In the genomic region with DNA sequence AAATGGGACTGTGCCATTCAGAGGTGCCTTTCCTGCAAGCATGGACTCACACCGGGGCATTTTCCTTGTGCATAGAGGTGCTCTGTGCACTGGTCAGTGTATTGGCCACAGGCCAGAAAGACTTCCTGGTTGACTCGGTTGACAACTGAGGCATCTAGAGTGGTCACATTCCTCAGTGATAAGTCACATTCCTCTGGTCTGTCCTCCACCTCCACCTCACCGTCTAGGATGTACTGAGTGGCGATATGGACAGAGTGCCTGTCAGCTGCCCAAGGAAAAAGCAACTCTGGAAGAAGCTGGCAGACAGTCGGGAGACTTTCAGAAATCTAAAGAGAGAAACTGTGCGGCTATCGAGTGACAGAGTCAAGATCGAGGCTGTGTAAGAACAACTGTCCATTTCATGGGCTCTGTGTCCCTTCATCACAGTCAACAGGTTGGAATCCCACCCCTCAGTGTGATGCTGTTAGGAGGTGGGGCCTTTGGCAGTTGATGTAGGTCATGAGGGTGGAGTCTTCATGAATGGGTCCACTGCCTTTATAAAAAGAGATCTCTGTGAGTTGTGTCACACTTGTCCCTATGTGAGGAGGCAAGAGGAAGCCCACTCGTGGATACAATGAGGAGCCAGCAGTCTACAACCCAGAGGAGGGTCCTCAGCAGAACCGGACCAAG, we compare ENCODE assay signal across 8 mouse cellular contexts. TPM values are rescaled to one million over a fixed set of nuclear protein-coding genes. Genes with fewer than 3 reads are reported as not detected.
DNase-seq lines count a peak whose midpoint lies in the region; ATAC-seq lines count a peak whose summit lies in the region.

A gene (plus strand): TSS at position 564 of the 669 bp plus-strand sequence.

- peak; percentile 81 for DNase-seq in urinary bladder, postnatal 14 days (ENCODE audit: low spot score)
- no peak for DNase-seq in urinary bladder, postnatal 4 days (ENCODE audit: low spot score in 2 of 2)
- peak; percentile 49 to 59 for DNase-seq in kidney, postnatal 36 days
- no peak for DNase-seq in embryo, embryonic 11 days
- no peak for DNase-seq in frontal cortex, postnatal 10 days (ENCODE audit: low spot score in 2 of 2)

- H3K4me2 ChIP-seq in heart, embryonic 14.5 days (ENCODE audit: low read length): peak within 1 kb of the TSS; percentile 66
- peak within 1 kb of the TSS; percentile 42 for H3K4me2 ChIP-seq in lung, embryonic 16.5 days (ENCODE audit: low read depth, low read length)
- peak within 1 kb of the TSS; percentile 21 for H3K4me2 ChIP-seq in stomach, embryonic 14.5 days (replicated peaks; ENCODE audit: low read depth, low read length)

- no peaks in the 10 kb centered on the region for H3K36me3 ChIP-seq in heart, embryonic 14.5 days (ENCODE audit: control insufficient read depth, insufficient read depth, low read length)
- no peaks in the 10 kb centered on the region for H3K36me3 ChIP-seq in lung, embryonic 16.5 days (ENCODE audit: control insufficient read depth, insufficient read depth, low read length)
- H3K36me3 ChIP-seq in stomach, embryonic 14.5 days (ENCODE audit: control insufficient read depth, insufficient read depth, low read length): no peaks in the 10 kb centered on the region

- 13% methylated on average over 10 of the region's 10 CpGs for WGBS in heart, embryonic 14.5 days
- 29% methylated on average over 10 of the region's 10 CpGs for WGBS in lung, embryonic 16.5 days
- 49% methylated on average over 10 of the region's 10 CpGs for WGBS in stomach, embryonic 14.5 days

- H3K4me3 ChIP-seq in heart, embryonic 14.5 days (ENCODE audit: control insufficient read depth in 1 of 2, insufficient read depth in 1 of 2, low read depth in 1 of 2, low read length in 2 of 2): peak within 1 kb of the TSS; percentile 14 to 26
- H3K4me3 ChIP-seq in lung, embryonic 16.5 days (ENCODE audit: low read length): peak within 1 kb of the TSS; percentile 7
- no peak within 1 kb of the TSS for H3K4me3 ChIP-seq in stomach, embryonic 14.5 days (ENCODE audit: low read depth, low read length)

- peaks cover 21 to 35% of the 10 kb centered on the region in 2 experiments for H3K4me1 ChIP-seq in heart, embryonic 14.5 days (ENCODE audit: control insufficient read depth in 2 of 2, insufficient read depth in 2 of 2, low read length in 2 of 2)
- peaks cover 13% of the 10 kb centered on the region for H3K4me1 ChIP-seq in lung, embryonic 16.5 days (replicated peaks; ENCODE audit: control insufficient read depth, insufficient read depth, low read length)
- peaks cover 6% of the 10 kb centered on the region; the same call in 1 of the 2 replicates for H3K4me1 ChIP-seq in stomach, embryonic 14.5 days (ENCODE audit: control insufficient read depth, insufficient read depth, low read length)

- peak; percentile 45 for ATAC-seq in heart, embryonic 14.5 days (ENCODE audit: insufficient number of reproducible peaks, insufficient read depth, low FRiP score, low read depth)
- peak; percentile 83 for ATAC-seq in lung, embryonic 16.5 days (ENCODE audit: low read depth)
- ATAC-seq in stomach, embryonic 14.5 days (ENCODE audit: insufficient number of reproducible peaks, insufficient read depth, low FRiP score, low read depth): no peak

- H3K9ac ChIP-seq in heart, embryonic 14.5 days (ENCODE audit: low read length): peak within 1 kb of the TSS; percentile 53
- H3K9ac ChIP-seq in lung, embryonic 16.5 days (ENCODE audit: low read length): 0 out of 2 replicates have a peak within 1 kb of the TSS, but pooled peaks have one; percentile 6
- H3K9ac ChIP-seq in stomach, embryonic 14.5 days (replicated peaks; ENCODE audit: low read depth, low read length): no peak within 1 kb of the TSS

- H3K27me3 ChIP-seq in heart, embryonic 14.5 days (ENCODE audit: control insufficient read depth, insufficient read depth, low read length): no peaks in the 10 kb centered on the region
- H3K27me3 ChIP-seq in lung, embryonic 16.5 days (ENCODE audit: control insufficient read depth, insufficient read depth, low read depth, low read length): no peaks in the 10 kb centered on the region
- H3K27me3 ChIP-seq in stomach, embryonic 14.5 days (ENCODE audit: control insufficient read depth, insufficient read depth, low read length): no peaks in the 10 kb centered on the region

- peak within 1 kb of the TSS; percentile 40 to 81 for H3K27ac ChIP-seq in heart, embryonic 14.5 days (replicated peaks in 1 of 2; ENCODE audit: control insufficient read depth in 1 of 2, insufficient read depth in 1 of 2, low read depth in 2 of 2, low read length in 2 of 2)
- peak within 1 kb of the TSS; percentile 74 for H3K27ac ChIP-seq in lung, embryonic 16.5 days (ENCODE audit: low read length)
- peak within 1 kb of the TSS; percentile 85 for H3K27ac ChIP-seq in stomach, embryonic 14.5 days (ENCODE audit: low read length)

- H3K9me3 ChIP-seq in heart, embryonic 14.5 days (ENCODE audit: control insufficient read depth, low read length): no peaks in the 10 kb centered on the region
- H3K9me3 ChIP-seq in lung, embryonic 16.5 days (ENCODE audit: control insufficient read depth, low read length): no peaks in the 10 kb centered on the region
- no peaks in the 10 kb centered on the region for H3K9me3 ChIP-seq in stomach, embryonic 14.5 days (ENCODE audit: control insufficient read depth, low read depth, low read length)

RNA-seq across cellular contexts. Expression of the gene that starts here (rescaled TPM):
- polyA plus RNA-seq in heart, embryonic 14.5 days (2014; fragmentation: Nextera tagmentation; extraction: Ambion mirVana): 19.1 and 19.5 TPM in 2 replicates
- polyA plus RNA-seq in lung, embryonic 16.5 days (2015; fragmentation: Nextera tagmentation; extraction: Ambion mirVana): 18.8 and 21.5 TPM in 2 replicates
- 21.0 and 23.9 TPM in 2 replicates for polyA plus RNA-seq in stomach, embryonic 14.5 days (2014; fragmentation: Nextera tagmentation; extraction: Ambion mirVana)

Comparison
In these comparisons a context has a peak if more than half of its experiments do, and no peak if none do; other contexts are left out.
1. DNase-seq: peak in urinary bladder, postnatal 14 days (single experiment) and kidney, postnatal 36 days (2 of 2); none in urinary bladder, postnatal 4 days (0 of 2), embryo, embryonic 11 days (single experiment) and frontal cortex, postnatal 10 days (0 of 2).
2. Peak in every context shown above with its lines, with median percentiles within 50 percentile points of each other: H3K27ac ChIP-seq and H3K4me2 ChIP-seq.